Mouse (Mus musculus) MEL (cell line): ENCODE results near the gene Gpx1. TPM values are rescaled to one million over a fixed set of nuclear protein-coding genes. Genes with fewer than 3 reads are reported as not detected.

ENCODE experiments used
- DNase-seq: peaks from one replicate; pipeline ENCODE4 v3.0.0; 2011; ENCODE audit warnings: low read depth, low spot score
- H3K27ac ChIP-seq: 2 replicates; pipeline ENCODE4 v1.5.1; 2012; ENCODE audit warnings: low read depth, mild to moderate bottlenecking, control low read depth, low read length, moderate library complexity; ENCODE audit not compliant: control insufficient read depth
- H3K27me3 ChIP-seq, 2 experiments: fragments of 150-350 bp in 1 of 2; sonication (generic) in 1 of 2; 2 replicates each; pipeline ENCODE4 v1.6.1; 2012; ENCODE audit warnings: low read length in 2 of 2, mild to moderate bottlenecking in 2 of 2, improper control_type of control experiment in 1 of 2, moderate library complexity in 1 of 2; ENCODE audit not compliant: insufficient read depth in 2 of 2, control insufficient read depth in 1 of 2
- H3K36me3 ChIP-seq, 2 experiments: 2 replicates each; pipeline ENCODE4 v1.6.1; 2012 to 2014; ENCODE audit warnings: low read length in 2 of 2, improper control_type of control experiment in 1 of 2, inconsistent platforms in 1 of 2, mild to moderate bottlenecking in 1 of 2; ENCODE audit not compliant: insufficient read depth in 2 of 2, control insufficient read depth in 1 of 2
- H3K4me1 ChIP-seq, 2 experiments: fragments of 150-350 bp in 1 of 2; sonication (generic) in 1 of 2; 2 replicates each; pipeline ENCODE4 v1.6.1; 2012; ENCODE audit warnings: low read length in 2 of 2, improper control_type of control experiment in 1 of 2, mild to moderate bottlenecking in 1 of 2; ENCODE audit not compliant: insufficient read depth in 2 of 2, control insufficient read depth in 1 of 2
- H3K4me3 ChIP-seq, 2 experiments: fragments of 150-350 bp in 1 of 2; sonication (generic) in 1 of 2; 2 replicates each; pipeline ENCODE4 v1.5.1; 2012; ENCODE audit warnings: low read depth in 2 of 2, low read length in 2 of 2, mild to moderate bottlenecking in 2 of 2, moderate library complexity in 2 of 2, control low read depth in 1 of 2, improper control_type of control experiment in 1 of 2; ENCODE audit not compliant: control insufficient read depth in 1 of 2, insufficient read depth in 1 of 2
- H3K79me2 ChIP-seq: 2 replicates; pipeline ENCODE4 v1.6.1; 2012; ENCODE audit warnings: mild to moderate bottlenecking, low read length, moderate library complexity; ENCODE audit not compliant: control insufficient read depth, poor library complexity, insufficient read depth
- H3K9ac ChIP-seq: 2 replicates; pipeline ENCODE4 v1.6.1; 2012; ENCODE audit warnings: low read depth, mild to moderate bottlenecking, control low read depth, low read length, moderate library complexity; ENCODE audit not compliant: control insufficient read depth, poor library complexity, severe bottlenecking
- H3K9me3 ChIP-seq: fragments of 150-350 bp; sonication (generic); replicated peaks from 2 replicates; pipeline ENCODE4 v1.6.1; 2012; ENCODE audit warnings: mild to moderate bottlenecking, low read length, improper control_type of control experiment, moderate library complexity; ENCODE audit not compliant: insufficient read depth
- CHD1 ChIP-seq: IDR thresholded peaks from 2 replicates; pipeline ENCODE4 v1.6.1; 2012; ENCODE audit warnings: low read depth, mild to moderate bottlenecking, inconsistent platforms, low read length, improper control_type of control experiment
- CHD2 ChIP-seq: IDR thresholded peaks from 2 replicates; pipeline ENCODE4 v1.6.1; 2011; ENCODE audit warnings: low read length, improper control_type of control experiment
- CTCF ChIP-seq, 3 experiments: IDR thresholded peaks in 2 of 3; conservative IDR thresholded peaks in 1 of 3; 2 replicates each; pipeline ENCODE4 v1.5.1; 2011 to 2012; ENCODE audit warnings: low read length in 3 of 3, low read depth in 2 of 3, mild to moderate bottlenecking in 2 of 3, improper control_type of control experiment in 1 of 3, inconsistent platforms in 1 of 3, mixed read lengths in 1 of 3, moderate library complexity in 1 of 3; ENCODE audit not compliant: control insufficient read depth in 1 of 3, insufficient read depth in 1 of 3, poor library complexity in 1 of 3, severe bottlenecking in 1 of 3
- E2F4 ChIP-seq: IDR thresholded peaks from 2 replicates; pipeline ENCODE4 v1.6.1; 2011; ENCODE audit warnings: low read depth, low read length, improper control_type of control experiment, borderline replicate concordance
- EP300 ChIP-seq, 2 experiments: IDR thresholded peaks; 2 replicates each; pipeline ENCODE4 v1.6.1; 2011; ENCODE audit warnings: improper control_type of control experiment in 2 of 2, low read length in 2 of 2, low read depth in 1 of 2, mild to moderate bottlenecking in 1 of 2
- ETS1 ChIP-seq: IDR thresholded peaks from 2 replicates; pipeline ENCODE4 v1.6.1; 2012; ENCODE audit warnings: low read depth, mild to moderate bottlenecking, inconsistent platforms, low read length, improper control_type of control experiment, moderate library complexity
- GABPA ChIP-seq: IDR thresholded peaks from 2 replicates; pipeline ENCODE4 v1.6.1; 2012; ENCODE audit warnings: low read depth, mild to moderate bottlenecking, inconsistent platforms, low read length, improper control_type of control experiment, moderate library complexity
- GATA1 ChIP-seq: IDR thresholded peaks from 2 replicates; pipeline ENCODE4 v1.6.1; 2011; ENCODE audit warnings: low read depth, low read length, improper control_type of control experiment
- HCFC1 ChIP-seq: IDR thresholded peaks from 2 replicates; pipeline ENCODE4 v1.6.1; 2012; ENCODE audit warnings: low read depth, mild to moderate bottlenecking, inconsistent platforms, low read length, improper control_type of control experiment, moderate library complexity
- JUND ChIP-seq: IDR thresholded peaks from 2 replicates; pipeline ENCODE4 v1.6.1; 2011; ENCODE audit warnings: low read depth, mild to moderate bottlenecking, improper control_type of control experiment, low read length
- KAT2A ChIP-seq: conservative IDR thresholded peaks from 2 replicates; pipeline ENCODE4 v1.6.1; 2012; ENCODE audit warnings: low read depth, low read length, improper control_type of control experiment, inconsistent platforms
- MAFK ChIP-seq: IDR thresholded peaks from 2 replicates; pipeline ENCODE4 v1.6.1; 2011; ENCODE audit warnings: low read depth, mild to moderate bottlenecking, low read length, improper control_type of control experiment, borderline replicate concordance
- MAX ChIP-seq: IDR thresholded peaks from 2 replicates; pipeline ENCODE4 v1.6.1; 2011; ENCODE audit warnings: low read length, improper control_type of control experiment
- MXI1 ChIP-seq: IDR thresholded peaks from 2 replicates; pipeline ENCODE4 v1.6.1; 2011; ENCODE audit warnings: mild to moderate bottlenecking, low read depth, low read length, improper control_type of control experiment
- MYB ChIP-seq: IDR thresholded peaks from 2 replicates; pipeline ENCODE4 v1.6.1; 2011; ENCODE audit warnings: mild to moderate bottlenecking, low read depth, low read length, improper control_type of control experiment
- POLR2A ChIP-seq, 2 experiments: IDR thresholded peaks; 2 replicates each; pipeline ENCODE4 v1.6.1; 2011 to 2012; ENCODE audit warnings: low read length in 2 of 2, mild to moderate bottlenecking in 2 of 2, control low read depth in 1 of 2, improper control_type of control experiment in 1 of 2, low read depth in 1 of 2, moderate library complexity in 1 of 2; ENCODE audit not compliant: control insufficient read depth in 1 of 2, insufficient read depth in 1 of 2, poor library complexity in 1 of 2
- RCOR1 ChIP-seq: IDR thresholded peaks from 2 replicates; pipeline ENCODE4 v1.6.1; 2012; ENCODE audit warnings: low read depth, mild to moderate bottlenecking, inconsistent platforms, low read length, improper control_type of control experiment
- SMC3 ChIP-seq: IDR thresholded peaks from 2 replicates; pipeline ENCODE4 v1.6.1; 2011; ENCODE audit warnings: low read depth, low read length, improper control_type of control experiment
- TCF12 ChIP-seq: IDR thresholded peaks from 2 replicates; pipeline ENCODE4 v1.6.1; 2014; ENCODE audit warnings: low read depth, mild to moderate bottlenecking, inconsistent platforms, low read length, improper control_type of control experiment, moderate library complexity
- UBTF ChIP-seq: IDR thresholded peaks from 2 replicates; pipeline ENCODE4 v1.6.1; 2012; ENCODE audit warnings: low read depth, mild to moderate bottlenecking, inconsistent platforms, low read length, improper control_type of control experiment, moderate library complexity, borderline replicate concordance; ENCODE audit not compliant: insufficient read depth
- ZC3H11A ChIP-seq: IDR thresholded peaks from 2 replicates; pipeline ENCODE4 v1.6.1; 2012; ENCODE audit warnings: low read depth, mild to moderate bottlenecking, inconsistent platforms, low read length, improper control_type of control experiment
- ZKSCAN1 ChIP-seq: IDR thresholded peaks from 2 replicates; pipeline ENCODE4 v1.6.1; 2012; ENCODE audit warnings: low read depth, mild to moderate bottlenecking, inconsistent platforms, low read length, improper control_type of control experiment, moderate library complexity
- ZMIZ1 ChIP-seq: IDR thresholded peaks from 2 replicates; pipeline ENCODE4 v1.6.1; 2012; ENCODE audit warnings: low read depth, mild to moderate bottlenecking, inconsistent platforms, low read length, improper control_type of control experiment, moderate library complexity
- ZNF384 ChIP-seq: IDR thresholded peaks from 2 replicates; pipeline ENCODE4 v1.6.1; 2012; ENCODE audit warnings: low read depth, mild to moderate bottlenecking, inconsistent platforms, low read length, improper control_type of control experiment
- polyA plus RNA-seq, 2 experiments: library from polyadenylated mRNA; stranded (reverse) in 1 of 2; unstranded in 1 of 2; fragments of >175 nt in 1 of 2; fragments of >200 nt in 1 of 2; gene quantifications; 2 replicates each; pipeline versions ENCODE4 v1.2.1 to v1.2.4; 2012; ENCODE audit warnings: low replicate concordance in 2 of 2, low read depth in 1 of 2; ENCODE audit not compliant: insufficient read length in 2 of 2, insufficient read depth in 1 of 2, missing spikeins in 1 of 2
- total RNA-seq: library from RNA; depleted of rRNA; stranded (reverse); fragments of 300-350 nt; gene quantifications from 2 replicates; pipeline ENCODE4 v1.2.3, GENCODE M21; 2012

Gpx1 gene
- total and polyA plus RNA-seq, 3 experiments, result 1,085 to 1,351 (median 1,266) TPM

GRCm38 (mm10) chr9:108338886-108339781 lies at the start of gene Gpx1 (continued):
- peak; percentile 74; the same call in 1 of the 2 replicates for TF ChIP-seq RCOR1
- peak; percentile 84 for TF ChIP-seq CHD2
- TF ChIP-seq KAT2A, result peak; percentile 66; the same call in 1 of the 2 replicates
- TF ChIP-seq E2F4, result peak; percentile 76; the same call in 1 of the 2 replicates
- TF ChIP-seq MAFK, result no peak; the same call in 1 of the 2 replicates

DNA sequence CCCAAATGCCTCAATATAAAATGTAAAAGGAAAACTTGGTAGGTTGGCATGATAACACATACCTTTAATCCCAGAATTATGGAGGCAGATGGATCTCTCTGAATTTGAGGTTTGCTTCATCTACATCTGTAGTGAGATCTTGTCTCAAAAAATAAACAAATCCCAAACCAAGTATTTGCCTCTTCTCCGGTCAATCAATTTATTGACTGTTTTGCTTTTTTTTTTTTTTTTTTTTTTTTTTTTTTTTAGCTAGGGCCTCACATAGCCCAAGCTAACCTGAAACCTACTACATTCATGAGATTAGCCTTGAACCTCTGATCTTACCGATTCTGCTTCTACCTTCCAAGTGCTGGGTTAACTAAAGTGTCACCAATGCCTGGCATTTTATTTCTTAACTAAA lies 49.4 kb upstream of the Gpx1 start:
- DNase-seq, result no peak
- Histone ChIP-seq H3K9ac (no peak overlapping the region; the same call in 1 of the 2 replicates), H3K4me3 (peak overlapping the region in 1 of 2 experiments; percentile 81; a peak in 2 of 4 replicates), H3K79me2 (no peaks in the 10 kb centered on the region), H3K27me3 (no peaks in the 10 kb centered on the region), H3K9me3 (no peaks in the 10 kb centered on the region), H3K36me3 (peaks cover 0 to 3% of the 10 kb centered on the region in 2 experiments; a peak in 2 of 4 replicates), H3K4me1 (peaks cover 0 to 5% of the 10 kb centered on the region in 2 experiments; a peak in 1 of 4 replicates), H3K27ac (no peak overlapping the region)
- no peak for TF ChIP-seq MYB
- no peak for TF ChIP-seq EP300 (IDR thresholded peaks at IDR 0.05; ENCODE audit: low read depth in 1 of 2, low read length in 2 of 2)
- peak; percentile 67 for TF ChIP-seq ZNF384
- TF ChIP-seq ZC3H11A, result no peak

- no peaks in the 10 kb centered on the region for H3K27me3 ChIP-seq
- H3K9me3 ChIP-seq, result no peaks in the 10 kb centered on the region
- H3K4me3 ChIP-seq, result peak within 1 kb of the TSS; percentile 74 to 81
- H3K9ac ChIP-seq, result peak within 1 kb of the TSS; percentile 66
- peak within 1 kb of the TSS; percentile 64 for H3K27ac ChIP-seq
- no peaks in the 10 kb centered on the region for H3K79me2 ChIP-seq
- peak; percentile 98 for DNase-seq
- peaks cover 0 to 3% of the 10 kb centered on the region in 2 experiments; a peak in 1 of 4 replicates for H3K4me1 ChIP-seq
- H3K36me3 ChIP-seq, result peaks cover 0 to 3% of the 10 kb centered on the region in 2 experiments; a peak in 2 of 4 replicates
- TF ChIP-seq MXI1 (peak; percentile 67), GATA1 (peak; percentile 86), KAT2A (peak; percentile 95), EP300 (IDR thresholded peaks at IDR 0.05; ENCODE audit: low read depth in 1 of 2, low read length in 2 of 2) (no peak), ZKSCAN1 (no peak), MAX (peak; percentile 14; the same call in 1 of the 2 replicates), ETS1 (no peak), MAFK (no peak), CHD2 (peak; percentile 84), ZNF384 (no peak), CTCF (IDR thresholded peaks at IDR 0.05 in 2 of 3, conservative IDR thresholded peaks at IDR 0.05 in 1 of 3; ENCODE audit: control insufficient read depth in 1 of 3, insufficient read depth in 1 of 3, low read depth in 2 of 3, low read length in 3 of 3, poor library complexity in 1 of 3, severe bottlenecking in 1 of 3) (no peak), UBTF (no peak), TCF12 (no peak), ZMIZ1 (peak; percentile 50; the same call in 1 of the 2 replicates), ZC3H11A (no peak), POLR2A (IDR thresholded peaks at IDR 0.05; ENCODE audit: control insufficient read depth in 1 of 2, insufficient read depth in 1 of 2, low read depth in 1 of 2, low read length in 2 of 2, poor library complexity in 1 of 2) (peak; percentile 54 to 86; a peak in 2 of 4 replicates), RCOR1 (peak; percentile 22; the same call in 1 of the 2 replicates), GABPA (0 out of 2 replicates have a peak, but pooled peaks have one; percentile 9), SMC3 (no peak), HCFC1 (peak; percentile 100), JUND (no peak), CHD1 (no peak)
Observed at GRCm38 (mm10) chr9:108290016-108290750, 48.5 kb upstream of the Gpx1 start, which contains the start of gene Nicn1. Gene Nicn1, plus strand, starts transcription at chr9:108290429.
